Mouse (Mus musculus): ENCODE measurements around the gene Cryzl1. TPM values are rescaled to one million over a fixed set of nuclear protein-coding genes. Genes with fewer than 3 reads are reported as not detected.

The Cryzl1 gene
- total RNA-seq, 1 experiment from 2014 or later = 70.3 TPM

GRCm38 (mm10) chr16:91746101-91746950 lies 17.6 kb upstream of the Cryzl1 start:
- peak; percentile 78 to 79; a peak in 3 of 4 replicates for ATAC-seq (replicated peaks in 1 of 2; ENCODE audit: insufficient read depth in 1 of 2, low FRiP score in 2 of 2, low TSS enrichment in 1 of 2, low read depth in 1 of 2, poor library complexity in 2 of 2, severe bottlenecking in 2 of 2)

DNA sequence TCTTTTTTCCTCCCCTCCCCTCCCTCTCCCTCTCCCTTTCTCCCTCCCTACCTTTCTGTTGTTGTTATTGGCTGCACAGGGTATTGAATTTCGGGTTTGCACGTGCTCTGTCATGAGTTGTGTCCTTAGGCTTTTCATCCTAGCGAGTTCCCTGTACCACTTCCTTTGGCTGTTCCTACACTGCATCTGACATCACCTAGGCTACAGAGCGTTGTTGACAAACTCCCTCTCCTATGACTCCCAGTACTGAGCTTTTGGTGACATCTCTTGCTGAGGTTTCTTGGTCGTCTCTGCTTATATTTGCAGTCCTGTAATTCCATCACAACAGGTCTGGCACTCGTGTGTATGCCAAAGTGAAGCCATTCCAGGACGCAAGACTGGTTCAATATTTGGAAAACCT lies 14.3 kb upstream of the Cryzl1 start:
- ATAC-seq (replicated peaks in 1 of 2; ENCODE audit: insufficient read depth in 1 of 2, low FRiP score in 2 of 2, low TSS enrichment in 1 of 2, low read depth in 1 of 2, poor library complexity in 2 of 2, severe bottlenecking in 2 of 2) = no peak

DNA sequence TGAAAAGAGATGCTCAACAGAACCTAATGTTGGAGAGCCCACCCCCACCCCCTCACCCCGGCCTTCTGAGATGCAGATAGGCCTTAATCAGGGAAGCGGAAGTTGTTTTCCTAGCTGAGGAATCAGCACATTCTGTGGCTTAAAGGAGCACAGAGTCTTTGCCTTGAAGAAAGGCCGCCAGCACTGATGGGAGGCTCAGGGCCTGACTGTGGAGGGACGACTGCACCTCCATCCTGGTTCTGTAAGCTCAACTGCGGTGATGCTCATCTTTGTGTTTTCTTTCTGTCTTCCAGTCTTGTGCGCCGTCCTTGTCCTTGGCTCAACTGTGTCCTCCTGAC lies 12.1 kb upstream of the Cryzl1 start:
- no peak for ATAC-seq (replicated peaks in 1 of 2; ENCODE audit: insufficient read depth in 1 of 2, low FRiP score in 2 of 2, low TSS enrichment in 1 of 2, low read depth in 1 of 2, poor library complexity in 2 of 2, severe bottlenecking in 2 of 2)

- ATAC-seq (replicated peaks in 1 of 2; ENCODE audit: insufficient read depth in 1 of 2, low FRiP score in 2 of 2, low TSS enrichment in 1 of 2, low read depth in 1 of 2, poor library complexity in 2 of 2, severe bottlenecking in 2 of 2) = no peak
Measured at GRCm38 (mm10) chr16:91740184-91740917, 11.6 kb upstream of the Cryzl1 start.

GRCm38 (mm10) chr16:91738505-91738904 lies 9.7 kb upstream of the Cryzl1 start:
- no peak for ATAC-seq (replicated peaks in 1 of 2; ENCODE audit: insufficient read depth in 1 of 2, low FRiP score in 2 of 2, low TSS enrichment in 1 of 2, low read depth in 1 of 2, poor library complexity in 2 of 2, severe bottlenecking in 2 of 2)

DNA sequence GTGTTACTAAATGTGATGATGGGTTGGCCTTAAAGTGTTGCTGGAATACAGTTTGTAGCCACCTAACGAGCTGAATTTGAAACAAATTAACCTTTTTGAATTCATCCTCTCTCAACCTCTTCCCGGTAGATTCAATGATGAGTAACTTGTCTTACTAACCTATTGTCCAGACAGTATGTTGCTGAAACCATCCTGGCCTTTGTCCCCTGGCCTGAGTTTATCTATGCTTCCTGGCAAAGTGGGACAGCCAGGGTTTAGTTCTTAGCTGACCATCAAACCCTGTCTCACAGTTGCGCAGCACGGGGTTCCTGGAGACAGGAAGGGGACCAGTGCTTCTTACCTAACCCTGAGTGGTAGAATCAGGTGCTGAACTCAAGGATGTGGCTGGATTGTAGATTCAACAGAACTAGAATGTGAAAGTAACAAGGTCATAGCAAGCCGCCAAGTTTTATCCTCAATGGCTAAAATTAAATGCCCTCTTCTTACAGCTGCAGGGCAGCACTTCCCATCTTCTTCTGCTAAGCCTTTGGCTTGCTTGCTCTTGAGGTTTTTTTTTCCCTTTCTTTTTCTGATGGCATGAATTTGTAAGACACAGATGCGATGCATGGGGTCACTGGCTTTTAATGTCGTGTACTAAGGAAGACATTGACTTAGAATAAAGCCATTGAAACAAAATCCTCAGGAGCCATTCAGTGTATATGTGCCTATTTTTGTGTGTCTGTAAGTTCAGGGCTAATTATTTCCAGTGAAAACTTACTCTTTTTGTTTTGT lies 7.5 kb upstream of the Cryzl1 start:
- ATAC-seq (replicated peaks in 1 of 2; ENCODE audit: insufficient read depth in 1 of 2, low FRiP score in 2 of 2, low TSS enrichment in 1 of 2, low read depth in 1 of 2, poor library complexity in 2 of 2, severe bottlenecking in 2 of 2) = no peak

DNA sequence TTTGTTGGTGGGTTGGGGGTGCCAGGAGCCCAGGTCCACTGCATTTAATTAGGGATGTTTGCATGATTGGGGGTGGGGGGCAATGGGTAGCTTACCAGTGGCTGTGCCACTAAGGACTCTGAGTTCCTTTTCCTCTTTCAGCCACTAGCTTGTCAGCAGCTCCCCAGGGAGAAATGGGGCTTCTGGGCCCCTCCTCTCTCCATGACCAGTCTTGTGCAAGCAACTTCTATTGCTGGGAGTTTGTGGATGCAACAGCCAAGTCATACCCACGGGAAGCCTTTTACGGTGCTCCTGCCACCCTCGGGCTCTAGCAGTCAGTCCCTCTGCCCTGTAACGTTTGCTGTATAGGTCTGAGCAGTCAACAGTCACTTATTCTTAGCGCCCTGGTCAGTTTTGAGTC lies 6.0 kb upstream of the Cryzl1 start:
- ATAC-seq (replicated peaks in 1 of 2; ENCODE audit: insufficient read depth in 1 of 2, low FRiP score in 2 of 2, low TSS enrichment in 1 of 2, low read depth in 1 of 2, poor library complexity in 2 of 2, severe bottlenecking in 2 of 2) = peak in 1 of 2 experiments; percentile 27; a peak in 1 of 4 replicates

DNA sequence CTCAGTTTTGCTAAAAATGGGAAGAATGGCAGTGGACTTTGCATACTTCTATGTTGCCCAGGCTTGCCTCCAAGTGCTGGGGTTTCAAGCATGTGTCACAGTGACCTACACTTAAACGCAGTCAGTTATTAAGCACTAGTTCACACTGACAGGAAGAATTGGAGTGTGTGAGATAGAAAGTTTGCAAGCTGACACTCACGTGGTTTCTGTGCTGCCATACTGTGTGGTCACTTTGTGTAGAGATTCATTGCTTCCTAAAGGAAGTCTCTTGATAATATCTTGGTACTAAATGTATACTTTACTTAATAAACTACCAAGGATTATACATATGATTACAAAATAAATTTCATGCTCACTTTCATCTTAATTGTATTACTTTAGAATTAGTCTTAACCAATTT lies 4.0 kb upstream of the Cryzl1 start:
- ATAC-seq (replicated peaks in 1 of 2; ENCODE audit: insufficient read depth in 1 of 2, low FRiP score in 2 of 2, low TSS enrichment in 1 of 2, low read depth in 1 of 2, poor library complexity in 2 of 2, severe bottlenecking in 2 of 2) = no peak

DNA sequence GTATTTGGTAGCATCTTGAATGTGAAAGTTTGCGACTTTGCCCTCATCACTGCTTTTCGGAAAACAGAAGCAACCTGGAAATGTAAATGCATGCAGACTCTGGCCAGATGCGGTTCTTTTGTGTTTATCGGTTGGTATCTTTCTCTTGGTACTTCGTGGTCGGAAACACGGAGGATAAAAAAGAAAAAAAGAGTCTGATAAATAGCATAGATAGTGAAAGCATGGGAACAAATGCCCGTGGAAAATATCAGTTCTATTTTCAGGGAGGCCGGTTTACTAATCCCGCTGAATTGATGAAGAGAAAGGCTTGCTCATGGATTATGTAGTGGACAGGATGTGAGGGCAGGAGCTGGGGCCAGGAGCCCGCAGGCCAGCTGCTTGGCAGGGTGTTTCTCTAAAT lies 1.7 kb upstream of the Cryzl1 start:
- ATAC-seq (replicated peaks in 1 of 2; ENCODE audit: insufficient read depth in 1 of 2, low FRiP score in 2 of 2, low TSS enrichment in 1 of 2, low read depth in 1 of 2, poor library complexity in 2 of 2, severe bottlenecking in 2 of 2) = no peak

DNA sequence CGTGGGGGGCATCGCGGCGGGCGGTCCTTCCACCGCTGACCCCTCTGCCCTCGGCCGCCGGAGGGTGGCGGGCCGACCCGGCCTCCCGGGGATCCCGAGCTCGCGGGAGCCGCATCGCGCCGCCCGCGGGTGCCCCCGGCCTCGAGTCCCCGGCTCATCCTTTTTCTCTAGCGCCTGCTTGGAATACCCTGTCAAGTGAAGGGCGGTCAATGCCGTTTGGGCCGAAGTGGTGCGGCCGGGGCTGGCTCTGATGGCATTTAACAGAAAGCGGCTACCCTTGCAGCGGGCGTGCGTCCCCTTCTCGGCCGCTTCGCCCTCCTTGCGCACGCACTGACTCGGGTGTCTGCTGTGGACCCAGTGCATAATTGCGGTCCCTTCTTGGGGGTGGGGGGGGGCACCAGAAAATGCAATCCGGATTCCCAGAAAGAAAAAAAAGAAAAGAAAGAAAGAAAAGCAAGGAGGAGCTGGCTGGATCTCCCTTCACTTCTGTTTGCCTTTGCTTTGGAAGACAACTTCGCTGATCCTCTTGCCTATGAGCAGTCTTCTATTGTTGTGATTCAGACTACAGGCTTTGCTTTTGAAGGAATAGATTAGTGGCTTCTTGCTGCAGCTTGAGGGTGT lies 1.2 kb upstream of the Cryzl1 start:
- ATAC-seq (replicated peaks in 1 of 2; ENCODE audit: insufficient read depth in 1 of 2, low FRiP score in 2 of 2, low TSS enrichment in 1 of 2, low read depth in 1 of 2, poor library complexity in 2 of 2, severe bottlenecking in 2 of 2) = no peak

- ATAC-seq (replicated peaks in 1 of 2; ENCODE audit: insufficient read depth in 1 of 2, low FRiP score in 2 of 2, low TSS enrichment in 1 of 2, low read depth in 1 of 2, poor library complexity in 2 of 2, severe bottlenecking in 2 of 2) = peak; percentile 76 to 78
Measured at GRCm38 (mm10) chr16:91729066-91729482, 299 bp upstream of the Cryzl1 start, which contains the start of gene Itsn1. Gene Itsn1 (plus strand): TSS chr16:91729281.

DNA sequence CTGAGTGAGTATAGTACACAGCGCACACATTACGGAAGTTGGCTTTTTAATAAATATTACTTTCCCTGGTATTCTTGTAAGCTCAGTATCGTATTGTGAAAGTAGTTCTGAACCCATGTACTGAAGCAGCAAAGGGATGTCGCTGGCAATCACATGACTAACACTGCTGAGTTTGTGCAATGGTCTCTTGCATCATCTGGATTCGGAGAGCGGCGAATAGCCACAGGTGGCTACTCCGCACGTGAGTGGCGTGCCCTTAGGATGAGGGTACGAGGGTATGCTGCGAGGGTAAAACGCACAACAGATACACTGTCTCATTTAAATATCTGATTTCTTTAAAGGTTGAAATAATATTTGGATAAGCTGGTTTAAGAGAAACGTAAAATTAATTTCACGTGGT lies 1.3 kb downstream of the Cryzl1 start:
- ATAC-seq (replicated peaks in 1 of 2; ENCODE audit: insufficient read depth in 1 of 2, low FRiP score in 2 of 2, low TSS enrichment in 1 of 2, low read depth in 1 of 2, poor library complexity in 2 of 2, severe bottlenecking in 2 of 2) = no peak; a peak in 1 of 4 replicates

DNA sequence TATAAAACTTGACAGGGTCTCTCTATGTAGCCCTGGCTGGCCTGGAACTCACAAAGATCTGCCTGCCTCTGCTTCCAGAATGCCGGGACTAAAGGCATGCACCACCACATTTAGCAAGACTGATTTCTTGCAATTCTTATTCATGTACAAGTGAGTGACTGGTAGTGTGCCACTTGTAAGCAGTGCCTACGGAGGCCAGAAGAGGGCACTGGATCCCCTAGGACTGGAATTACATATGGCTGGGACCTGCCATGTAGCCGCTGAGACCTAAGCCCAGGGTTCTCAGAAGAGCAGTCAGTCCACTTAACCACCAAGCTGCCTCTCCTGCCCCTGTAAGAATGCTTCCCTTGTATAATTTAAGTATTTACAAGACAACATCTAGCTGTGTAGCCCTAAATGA lies 4.5 kb downstream of the Cryzl1 start:
- ATAC-seq (replicated peaks in 1 of 2; ENCODE audit: insufficient read depth in 1 of 2, low FRiP score in 2 of 2, low TSS enrichment in 1 of 2, low read depth in 1 of 2, poor library complexity in 2 of 2, severe bottlenecking in 2 of 2) = no peak

DNA sequence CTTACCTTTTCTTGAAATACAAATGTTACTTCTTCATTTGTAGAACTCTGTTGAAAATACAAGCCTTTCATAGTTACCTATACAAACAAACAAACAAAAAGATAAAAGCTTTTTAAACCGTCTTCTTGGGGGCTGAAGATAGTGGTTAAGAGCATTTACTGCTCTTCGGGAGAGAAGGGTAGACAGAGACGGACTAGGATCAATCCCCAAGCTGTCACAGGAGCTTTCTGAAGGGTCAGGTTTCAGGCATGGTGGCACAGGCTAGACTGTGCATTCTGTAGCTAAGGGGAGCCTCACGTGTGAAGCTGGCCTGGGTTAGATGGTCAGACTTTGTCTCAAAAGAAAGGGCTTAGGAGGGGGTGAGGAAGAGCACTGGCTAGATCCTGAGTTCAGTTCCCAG lies 11.4 kb downstream of the Cryzl1 start:
- no peak for ATAC-seq (replicated peaks in 1 of 2; ENCODE audit: insufficient read depth in 1 of 2, low FRiP score in 2 of 2, low TSS enrichment in 1 of 2, low read depth in 1 of 2, poor library complexity in 2 of 2, severe bottlenecking in 2 of 2)

GRCm38 (mm10) chr16:91716927-91717349 lies 11.8 kb downstream of the Cryzl1 start:
- peak; percentile 42 to 78; a peak in 3 of 4 replicates for ATAC-seq (replicated peaks in 1 of 2; ENCODE audit: insufficient read depth in 1 of 2, low FRiP score in 2 of 2, low TSS enrichment in 1 of 2, low read depth in 1 of 2, poor library complexity in 2 of 2, severe bottlenecking in 2 of 2)

DNA sequence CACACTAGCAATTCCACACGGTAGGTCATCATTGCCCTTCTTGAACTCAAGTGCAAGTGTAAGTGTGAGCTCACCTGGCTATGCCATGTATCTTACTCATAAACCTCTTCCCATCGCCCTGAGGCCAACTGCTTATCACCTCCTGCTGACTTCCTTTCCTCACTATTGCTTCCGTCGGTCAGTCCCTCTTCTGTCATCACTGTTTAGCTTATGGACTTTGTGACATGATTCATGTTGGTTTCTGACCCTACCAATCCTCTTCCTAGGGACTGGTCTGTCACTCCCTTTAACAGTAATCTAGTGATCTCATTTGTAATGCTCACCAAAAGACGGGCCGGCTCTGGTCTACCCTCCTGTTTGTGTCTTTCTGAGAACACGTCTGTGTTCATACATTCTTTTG lies 18.5 kb downstream of the Cryzl1 start:
- ATAC-seq (replicated peaks in 1 of 2; ENCODE audit: insufficient read depth in 1 of 2, low FRiP score in 2 of 2, low TSS enrichment in 1 of 2, low read depth in 1 of 2, poor library complexity in 2 of 2, severe bottlenecking in 2 of 2) = no peak

DNA sequence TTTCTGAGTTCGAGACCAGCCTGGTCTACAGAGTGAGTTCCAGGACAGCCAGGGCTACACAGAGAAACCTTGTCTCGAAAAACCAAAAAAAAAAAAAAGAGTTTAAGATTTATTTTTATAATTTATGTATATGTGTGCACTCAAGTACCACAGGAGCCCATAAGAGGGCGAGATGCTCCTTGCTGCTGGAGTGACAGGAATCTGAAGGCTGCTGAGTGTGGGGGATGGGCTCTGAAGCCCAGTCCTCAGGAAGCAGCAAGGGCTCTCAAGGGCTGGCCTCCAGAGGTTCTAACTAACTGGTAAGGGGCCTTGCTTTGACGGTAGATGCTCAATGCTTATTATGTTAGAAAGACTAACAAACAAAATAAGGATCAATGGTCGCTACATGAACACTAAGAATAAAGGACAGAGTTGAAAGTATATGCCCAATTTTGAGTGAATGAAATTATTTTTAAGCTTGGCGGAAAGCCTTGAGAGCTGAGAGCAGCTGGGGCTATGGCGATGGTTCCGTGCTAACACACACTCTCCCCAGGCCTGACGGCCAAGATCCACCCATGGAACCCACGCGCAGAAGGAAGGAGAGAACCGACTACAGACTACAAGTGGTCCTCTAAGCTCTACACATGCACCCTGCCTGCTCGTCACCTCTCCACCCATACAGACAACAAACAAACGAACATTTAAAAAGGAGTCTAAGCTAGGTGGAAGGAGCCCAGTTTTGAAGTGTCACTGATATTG lies 24.0 kb downstream of the Cryzl1 start:
- no peak for ATAC-seq (replicated peaks in 1 of 2; ENCODE audit: insufficient read depth in 1 of 2, low FRiP score in 2 of 2, low TSS enrichment in 1 of 2, low read depth in 1 of 2, poor library complexity in 2 of 2, severe bottlenecking in 2 of 2)
